Mouse (Mus musculus) MEL (cell line): ENCODE results near the gene Catsperz. TPM values are rescaled to one million over a fixed set of nuclear protein-coding genes. Genes with fewer than 3 reads are reported as not detected.
A peak's percentile ranks its signal among the peaks of the same experiment; 100 is the strongest.

ENCODE experiments used
- DNase-seq: peaks from one replicate; pipeline ENCODE4 v3.0.0; 2011; ENCODE audit warnings: low read depth, low spot score
- H3K27ac ChIP-seq: 2 replicates; pipeline ENCODE4 v1.5.1; 2012; ENCODE audit warnings: low read depth, mild to moderate bottlenecking, control low read depth, low read length, moderate library complexity; ENCODE audit not compliant: control insufficient read depth
- H3K27me3 ChIP-seq, 2 experiments: fragments of 150-350 bp in 1 of 2; sonication (generic) in 1 of 2; 2 replicates each; pipeline ENCODE4 v1.6.1; 2012; ENCODE audit warnings: low read length in 2 of 2, mild to moderate bottlenecking in 2 of 2, improper control_type of control experiment in 1 of 2, moderate library complexity in 1 of 2; ENCODE audit not compliant: insufficient read depth in 2 of 2, control insufficient read depth in 1 of 2
- H3K36me3 ChIP-seq, 2 experiments: 2 replicates each; pipeline ENCODE4 v1.6.1; 2012 to 2014; ENCODE audit warnings: low read length in 2 of 2, improper control_type of control experiment in 1 of 2, inconsistent platforms in 1 of 2, mild to moderate bottlenecking in 1 of 2; ENCODE audit not compliant: insufficient read depth in 2 of 2, control insufficient read depth in 1 of 2
- H3K4me1 ChIP-seq, 2 experiments: fragments of 150-350 bp in 1 of 2; sonication (generic) in 1 of 2; 2 replicates each; pipeline ENCODE4 v1.6.1; 2012; ENCODE audit warnings: low read length in 2 of 2, improper control_type of control experiment in 1 of 2, mild to moderate bottlenecking in 1 of 2; ENCODE audit not compliant: insufficient read depth in 2 of 2, control insufficient read depth in 1 of 2
- H3K4me3 ChIP-seq, 2 experiments: fragments of 150-350 bp in 1 of 2; sonication (generic) in 1 of 2; 2 replicates each; pipeline ENCODE4 v1.5.1; 2012; ENCODE audit warnings: low read depth in 2 of 2, low read length in 2 of 2, mild to moderate bottlenecking in 2 of 2, moderate library complexity in 2 of 2, control low read depth in 1 of 2, improper control_type of control experiment in 1 of 2; ENCODE audit not compliant: control insufficient read depth in 1 of 2, insufficient read depth in 1 of 2
- H3K79me2 ChIP-seq: 2 replicates; pipeline ENCODE4 v1.6.1; 2012; ENCODE audit warnings: mild to moderate bottlenecking, low read length, moderate library complexity; ENCODE audit not compliant: control insufficient read depth, poor library complexity, insufficient read depth
- H3K9ac ChIP-seq: 2 replicates; pipeline ENCODE4 v1.6.1; 2012; ENCODE audit warnings: low read depth, mild to moderate bottlenecking, control low read depth, low read length, moderate library complexity; ENCODE audit not compliant: control insufficient read depth, poor library complexity, severe bottlenecking
- H3K9me3 ChIP-seq: fragments of 150-350 bp; sonication (generic); replicated peaks from 2 replicates; pipeline ENCODE4 v1.6.1; 2012; ENCODE audit warnings: mild to moderate bottlenecking, low read length, improper control_type of control experiment, moderate library complexity; ENCODE audit not compliant: insufficient read depth
- BHLHE40 ChIP-seq: IDR thresholded peaks from 2 replicates; pipeline ENCODE4 v1.6.1; 2012; ENCODE audit warnings: low read depth, mild to moderate bottlenecking, inconsistent platforms, low read length, improper control_type of control experiment, borderline replicate concordance
- CHD1 ChIP-seq: IDR thresholded peaks from 2 replicates; pipeline ENCODE4 v1.6.1; 2012; ENCODE audit warnings: low read depth, mild to moderate bottlenecking, inconsistent platforms, low read length, improper control_type of control experiment
- CHD2 ChIP-seq: IDR thresholded peaks from 2 replicates; pipeline ENCODE4 v1.6.1; 2011; ENCODE audit warnings: low read length, improper control_type of control experiment
- ELF1 ChIP-seq: IDR thresholded peaks from 2 replicates; pipeline ENCODE4 v1.6.1; 2014; ENCODE audit warnings: low read depth, mild to moderate bottlenecking, inconsistent platforms, low read length, improper control_type of control experiment, moderate library complexity
- EP300 ChIP-seq, 2 experiments: IDR thresholded peaks; 2 replicates each; pipeline ENCODE4 v1.6.1; 2011; ENCODE audit warnings: improper control_type of control experiment in 2 of 2, low read length in 2 of 2, low read depth in 1 of 2, mild to moderate bottlenecking in 1 of 2
- GABPA ChIP-seq: IDR thresholded peaks from 2 replicates; pipeline ENCODE4 v1.6.1; 2012; ENCODE audit warnings: low read depth, mild to moderate bottlenecking, inconsistent platforms, low read length, improper control_type of control experiment, moderate library complexity
- GATA1 ChIP-seq: IDR thresholded peaks from 2 replicates; pipeline ENCODE4 v1.6.1; 2011; ENCODE audit warnings: low read depth, low read length, improper control_type of control experiment
- HCFC1 ChIP-seq: IDR thresholded peaks from 2 replicates; pipeline ENCODE4 v1.6.1; 2012; ENCODE audit warnings: low read depth, mild to moderate bottlenecking, inconsistent platforms, low read length, improper control_type of control experiment, moderate library complexity
- KAT2A ChIP-seq: conservative IDR thresholded peaks from 2 replicates; pipeline ENCODE4 v1.6.1; 2012; ENCODE audit warnings: low read depth, low read length, improper control_type of control experiment, inconsistent platforms
- MAFK ChIP-seq: IDR thresholded peaks from 2 replicates; pipeline ENCODE4 v1.6.1; 2011; ENCODE audit warnings: low read depth, mild to moderate bottlenecking, low read length, improper control_type of control experiment, borderline replicate concordance
- MEF2A ChIP-seq: IDR thresholded peaks from 2 replicates; pipeline ENCODE4 v1.6.1; 2014; ENCODE audit warnings: low read depth, mild to moderate bottlenecking, inconsistent platforms, low read length, improper control_type of control experiment; ENCODE audit not compliant: poor library complexity, insufficient replicate concordance, severe bottlenecking; ENCODE audit errors: extremely low read depth
- NELFE ChIP-seq: IDR thresholded peaks from 2 replicates; pipeline ENCODE4 v1.6.1; 2011; ENCODE audit warnings: low read depth, low read length, improper control_type of control experiment
- NRF1 ChIP-seq: IDR thresholded peaks from 2 replicates; pipeline ENCODE4 v1.6.1; 2014; ENCODE audit warnings: low read depth, mild to moderate bottlenecking, inconsistent platforms, low read length, improper control_type of control experiment, moderate library complexity; ENCODE audit not compliant: poor library complexity, insufficient read depth, severe bottlenecking
- POLR2AphosphoS2 ChIP-seq: IDR thresholded peaks from 2 replicates; pipeline ENCODE4 v1.6.1; 2011; ENCODE audit warnings: low read length, improper control_type of control experiment
- POLR2AphosphoS5 ChIP-seq: IDR thresholded peaks from 2 replicates; pipeline ENCODE4 v1.6.1; 2012; ENCODE audit warnings: low read depth, borderline replicate concordance, mild to moderate bottlenecking, inconsistent platforms, low read length, moderate library complexity, mixed read lengths
- RCOR1 ChIP-seq: IDR thresholded peaks from 2 replicates; pipeline ENCODE4 v1.6.1; 2012; ENCODE audit warnings: low read depth, mild to moderate bottlenecking, inconsistent platforms, low read length, improper control_type of control experiment
- SMC3 ChIP-seq: IDR thresholded peaks from 2 replicates; pipeline ENCODE4 v1.6.1; 2011; ENCODE audit warnings: low read depth, low read length, improper control_type of control experiment
- TBP ChIP-seq: IDR thresholded peaks from 2 replicates; pipeline ENCODE4 v1.8.0; 2011; ENCODE audit warnings: low read depth, low read length, improper control_type of control experiment
- USF1 ChIP-seq: IDR thresholded peaks from 2 replicates; pipeline ENCODE4 v1.6.1; 2014; ENCODE audit warnings: low read depth, mild to moderate bottlenecking, inconsistent platforms, low read length, improper control_type of control experiment, moderate library complexity
- USF2 ChIP-seq, 2 experiments: IDR thresholded peaks; 2 replicates each; pipeline ENCODE4 v1.6.1; 2011 to 2012; ENCODE audit warnings: improper control_type of control experiment in 2 of 2, low read length in 2 of 2, borderline replicate concordance in 1 of 2, inconsistent platforms in 1 of 2, low read depth in 1 of 2, mild to moderate bottlenecking in 1 of 2; ENCODE audit not compliant: insufficient read depth in 1 of 2
- ZC3H11A ChIP-seq: IDR thresholded peaks from 2 replicates; pipeline ENCODE4 v1.6.1; 2012; ENCODE audit warnings: low read depth, mild to moderate bottlenecking, inconsistent platforms, low read length, improper control_type of control experiment
- ZKSCAN1 ChIP-seq: IDR thresholded peaks from 2 replicates; pipeline ENCODE4 v1.6.1; 2012; ENCODE audit warnings: low read depth, mild to moderate bottlenecking, inconsistent platforms, low read length, improper control_type of control experiment, moderate library complexity
- ZNF384 ChIP-seq: IDR thresholded peaks from 2 replicates; pipeline ENCODE4 v1.6.1; 2012; ENCODE audit warnings: low read depth, mild to moderate bottlenecking, inconsistent platforms, low read length, improper control_type of control experiment
- polyA plus RNA-seq, 2 experiments: library from polyadenylated mRNA; stranded (reverse) in 1 of 2; unstranded in 1 of 2; fragments of >175 nt in 1 of 2; fragments of >200 nt in 1 of 2; gene quantifications; 2 replicates each; pipeline versions ENCODE4 v1.2.1 to v1.2.4; 2012; ENCODE audit warnings: low replicate concordance in 2 of 2, low read depth in 1 of 2; ENCODE audit not compliant: insufficient read length in 2 of 2, insufficient read depth in 1 of 2, missing spikeins in 1 of 2
- total RNA-seq: library from RNA; depleted of rRNA; stranded (reverse); fragments of 300-350 nt; gene quantifications from 2 replicates; pipeline ENCODE4 v1.2.3, GENCODE M21; 2012

The Catsperz gene
- total and polyA plus RNA-seq, 3 experiments, result 0.65 to 2.4 TPM; not detected in 1

GRCm38 (mm10) chr19:6876799-6877198 lies 48.4 kb downstream of the Catsperz start:
- no peak overlapping the region for H3K4me3 ChIP-seq
- H3K4me1 ChIP-seq, result peaks cover 0 to 5% of the 10 kb centered on the region in 2 experiments; a peak in 1 of 4 replicates
- H3K79me2 ChIP-seq, result no peaks in the 10 kb centered on the region
- H3K36me3 ChIP-seq, result no peaks in the 10 kb centered on the region; a peak in 1 of 4 replicates
- TF ChIP-seq POLR2AphosphoS2 (no peak), USF1 (peak; percentile 63)
- H3K27me3 ChIP-seq, result no peaks in the 10 kb centered on the region
- no peak for DNase-seq
- H3K9me3 ChIP-seq, result no peaks in the 10 kb centered on the region
- H3K27ac ChIP-seq, result no peak overlapping the region
- no peak overlapping the region for H3K9ac ChIP-seq

GRCm38 (mm10) chr19:6875834-6876233 lies 49.3 kb downstream of the Catsperz start:
- DNase-seq, result no peak
- peaks cover 0 to 7% of the 10 kb centered on the region in 2 experiments; a peak in 1 of 4 replicates for H3K4me1 ChIP-seq
- no peaks in the 10 kb centered on the region; a peak in 1 of 4 replicates for H3K36me3 ChIP-seq
- no peak overlapping the region for H3K9ac ChIP-seq
- H3K4me3 ChIP-seq, result no peak overlapping the region
- H3K27me3 ChIP-seq, result no peaks in the 10 kb centered on the region
- no peaks in the 10 kb centered on the region for H3K9me3 ChIP-seq
- TF ChIP-seq HCFC1, result no peak
- no peak for TF ChIP-seq USF2 (IDR thresholded peaks at IDR 0.05; ENCODE audit: borderline replicate concordance in 1 of 2, insufficient read depth in 1 of 2, low read depth in 1 of 2, low read length in 2 of 2)
- no peak for TF ChIP-seq MAFK
- no peak for TF ChIP-seq CHD1
- no peak for TF ChIP-seq TBP
- TF ChIP-seq ZNF384, result no peak
- TF ChIP-seq BHLHE40, result no peak
- TF ChIP-seq USF1, result no peak
- TF ChIP-seq GABPA, result no peak
- TF ChIP-seq GATA1, result no peak
- TF ChIP-seq EP300 (IDR thresholded peaks at IDR 0.05; ENCODE audit: low read depth in 1 of 2, low read length in 2 of 2), result no peak
- no peak for TF ChIP-seq RCOR1
- TF ChIP-seq, all 39 proteins: peak for 0
- H3K79me2 ChIP-seq, result no peaks in the 10 kb centered on the region
- no peak overlapping the region for H3K27ac ChIP-seq

GRCm38 (mm10) chr19:6874257-6874656 lies 50.9 kb downstream of the Catsperz start:
- Histone ChIP-seq H3K27ac (no peak overlapping the region), H3K4me1 (peaks cover 0 to 9% of the 10 kb centered on the region in 2 experiments; a peak in 2 of 4 replicates), H3K4me3 (no peak overlapping the region), H3K36me3 (peaks cover 0 to 5% of the 10 kb centered on the region in 2 experiments; a peak in 2 of 4 replicates), H3K9ac (no peak overlapping the region), H3K9me3 (no peaks in the 10 kb centered on the region), H3K79me2 (no peaks in the 10 kb centered on the region), H3K27me3 (no peaks in the 10 kb centered on the region)
- no peak for DNase-seq
- TF ChIP-seq ELF1 (no peak), MEF2A (no peak), ZKSCAN1 (no peak), RCOR1 (no peak), NELFE (no peak), MAFK (no peak), SMC3 (no peak), POLR2AphosphoS2 (no peak), BHLHE40 (no peak), HCFC1 (no peak), ZC3H11A (no peak), TBP (no peak), EP300 (IDR thresholded peaks at IDR 0.05; ENCODE audit: low read depth in 1 of 2, low read length in 2 of 2) (no peak), ZNF384 (no peak), NRF1 (no peak), CHD2 (no peak), KAT2A (no peak), POLR2AphosphoS5 (no peak)
